Mouse (Mus musculus) MEL (cell line): ENCODE measurements around the gene Krtap28-10.

Experiments used
- CTCF ChIP-seq, 3 experiments: IDR thresholded peaks in 2 of 3; conservative IDR thresholded peaks in 1 of 3; 2 replicates each; pipeline ENCODE4 v1.5.1; 2011 to 2012; ENCODE audit warnings: low read length in 3 of 3, low read depth in 2 of 3, mild to moderate bottlenecking in 2 of 3, improper control_type of control experiment in 1 of 3, inconsistent platforms in 1 of 3, mixed read lengths in 1 of 3, moderate library complexity in 1 of 3; ENCODE audit not compliant: control insufficient read depth in 1 of 3, insufficient read depth in 1 of 3, poor library complexity in 1 of 3, severe bottlenecking in 1 of 3
- E2F4 ChIP-seq: IDR thresholded peaks from 2 replicates; pipeline ENCODE4 v1.6.1; 2011; ENCODE audit warnings: low read depth, low read length, improper control_type of control experiment, borderline replicate concordance
- EP300 ChIP-seq, 2 experiments: IDR thresholded peaks; 2 replicates each; pipeline ENCODE4 v1.6.1; 2011; ENCODE audit warnings: improper control_type of control experiment in 2 of 2, low read length in 2 of 2, low read depth in 1 of 2, mild to moderate bottlenecking in 1 of 2
- MAZ ChIP-seq: IDR thresholded peaks from 2 replicates; pipeline ENCODE4 v1.6.1; 2012; ENCODE audit warnings: low read depth, mild to moderate bottlenecking, inconsistent platforms, low read length, improper control_type of control experiment
- POLR2A ChIP-seq, 2 experiments: IDR thresholded peaks; 2 replicates each; pipeline ENCODE4 v1.6.1; 2011 to 2012; ENCODE audit warnings: low read length in 2 of 2, mild to moderate bottlenecking in 2 of 2, control low read depth in 1 of 2, improper control_type of control experiment in 1 of 2, low read depth in 1 of 2, moderate library complexity in 1 of 2; ENCODE audit not compliant: control insufficient read depth in 1 of 2, insufficient read depth in 1 of 2, poor library complexity in 1 of 2
- ZKSCAN1 ChIP-seq: IDR thresholded peaks from 2 replicates; pipeline ENCODE4 v1.6.1; 2012; ENCODE audit warnings: low read depth, mild to moderate bottlenecking, inconsistent platforms, low read length, improper control_type of control experiment, moderate library complexity

- TF ChIP-seq ZKSCAN1 (no peak), CTCF (IDR thresholded peaks at IDR 0.05 in 2 of 3, conservative IDR thresholded peaks at IDR 0.05 in 1 of 3; ENCODE audit: control insufficient read depth in 1 of 3, insufficient read depth in 1 of 3, low read depth in 2 of 3, low read length in 3 of 3, poor library complexity in 1 of 3, severe bottlenecking in 1 of 3) (no peak), EP300 (IDR thresholded peaks at IDR 0.05; ENCODE audit: low read depth in 1 of 2, low read length in 2 of 2) (no peak), POLR2A (IDR thresholded peaks at IDR 0.05; ENCODE audit: control insufficient read depth in 1 of 2, insufficient read depth in 1 of 2, low read depth in 1 of 2, low read length in 2 of 2, poor library complexity in 1 of 2) (no peak), E2F4 (no peak), MAZ (no peak)
These were observed 4.1 kb downstream of the Krtap28-10 start, which contains the start of gene Slc19a3 for GRCm38 (mm10) chr1:83038109-83038672.
